Mouse (Mus musculus) heart, adult 2 months (tissue): Measurements from ENCODE around the gene Ttc28.

Experiments used
- CTCF ChIP-seq: fragments of 200-600 bp; IDR thresholded peaks from 2 replicates; pipeline ENCODE4 v1.8.1; 2022; ENCODE audit warnings: antibody characterized with exemption, mild to moderate bottlenecking, moderate library complexity
- EP300 ChIP-seq: fragments of 200-500 bp; IDR thresholded peaks from 2 replicates; pipeline ENCODE4 v1.6.1; 2011; ENCODE audit warnings: low read depth, low read length, control low read depth; ENCODE audit not compliant: insufficient read depth
- POLR2A ChIP-seq: fragments of 200-500 bp; IDR thresholded peaks from 2 replicates; pipeline ENCODE4 v1.6.1; 2011; ENCODE audit warnings: mild to moderate bottlenecking, low read depth, low read length, control low read depth; ENCODE audit not compliant: insufficient read depth

DNA sequence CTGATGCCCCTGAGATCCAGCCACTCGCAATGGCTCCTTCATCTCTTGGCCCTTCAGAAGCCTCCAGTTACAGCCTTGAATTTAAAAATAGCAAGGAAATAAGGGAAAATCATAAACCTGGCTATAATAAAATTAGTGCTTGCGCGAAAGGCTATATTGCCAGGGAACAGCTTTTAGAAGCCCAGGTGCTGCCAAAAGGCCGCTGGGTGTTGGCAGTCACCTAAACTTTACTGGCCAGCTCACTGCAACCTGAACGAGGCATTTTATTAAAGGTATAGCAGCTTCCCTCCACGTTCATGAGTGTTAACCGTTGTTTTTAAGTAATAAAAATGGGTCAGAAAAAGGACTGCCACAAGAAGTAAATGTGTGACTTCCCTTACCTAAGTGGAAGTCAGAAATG is 240.7 kb downstream of the Ttc28 start:
- TF ChIP-seq CTCF (no peak), POLR2A (no peak), EP300 (no peak)
